Mouse (Mus musculus) kidney, embryonic 15.5 days (tissue): ENCODE results near the gene Rpa1. TPM values are rescaled to one million over a fixed set of nuclear protein-coding genes. Genes with fewer than 3 reads are reported as not detected.
A peak's percentile ranks its signal among the peaks of the same experiment; 100 is the strongest.
"Not testable (repeated sequence)": the region's sequence is repeated elsewhere in the genome, so short reads cannot be mapped to it uniquely, and the experiment has no call there.

ENCODE experiments used
- ATAC-seq: fragments of 200-750 bp; cut with Nextera tagmentation; replicated peaks from 2 replicates; pipeline ENCODE4 v1.8.0; 2017; ENCODE audit warnings: moderate TSS enrichment; ENCODE audit not compliant: low FRiP score
- H3K27ac ChIP-seq: fragments of 300-500 bp; sonication (generic); 2 replicates; pipeline ENCODE4 v1.5.1; 2015; ENCODE audit warnings: mild to moderate bottlenecking, inconsistent platforms
- H3K27me3 ChIP-seq: fragments of 300-500 bp; sonication (generic); 2 replicates; pipeline ENCODE4 v1.6.1; 2015; ENCODE audit warnings: inconsistent platforms
- H3K36me3 ChIP-seq: fragments of 300-500 bp; sonication (generic); 2 replicates; pipeline ENCODE4 v1.6.1; 2015; ENCODE audit warnings: inconsistent platforms
- H3K4me1 ChIP-seq: fragments of 300-500 bp; sonication (generic); 2 replicates; pipeline ENCODE4 v1.6.1; 2015; ENCODE audit warnings: inconsistent platforms
- H3K4me2 ChIP-seq: fragments of 300-500 bp; sonication (generic); 2 replicates; pipeline ENCODE4 v1.6.1; 2015; ENCODE audit warnings: moderate library complexity, mild to moderate bottlenecking, inconsistent platforms
- H3K4me3 ChIP-seq: fragments of 300-500 bp; sonication (generic); replicated peaks from 2 replicates; pipeline ENCODE4 v1.5.1; 2015; ENCODE audit warnings: mild to moderate bottlenecking, inconsistent platforms
- H3K9ac ChIP-seq: fragments of 300-500 bp; sonication (generic); 2 replicates; pipeline ENCODE4 v1.6.1; 2015; ENCODE audit warnings: mild to moderate bottlenecking, inconsistent platforms
- H3K9me3 ChIP-seq: fragments of 300-500 bp; sonication (generic); replicated peaks from 2 replicates; pipeline ENCODE4 v1.6.1; 2016; ENCODE audit warnings: inconsistent platforms
- whole genome bisulfite sequencing: fragments of 180-500 bp; shearing (Covaris S2); methylation state at CpG from one replicate; pipeline ENCODE4 v1.1.7; 2015; ENCODE audit warnings: mixed read lengths; 5-methylcytosine and 5-hydroxymethylcytosine counted together
- polyA plus RNA-seq: library from polyadenylated mRNA; unstranded; fragments of >200 nt; fragmentation: Nextera tagmentation; extraction: Ambion mirVana; gene quantifications from 2 replicates; pipeline ENCODE4 v1.2.1, GENCODE M21; 2015

Gene Rpa1
- polyA plus RNA-seq, 1 experiment from 2014 or later, result 128 TPM

- no peak overlapping the region for H3K4me2 ChIP-seq
- H3K4me3 ChIP-seq, result no peak overlapping the region
- 0 out of 2 replicates have a peak, but pooled peaks cover 2% of the 10 kb centered on the region for H3K4me1 ChIP-seq
- no peak overlapping the region for H3K27ac ChIP-seq
- peaks cover 49% of the 10 kb centered on the region for H3K36me3 ChIP-seq
- H3K27me3 ChIP-seq, result no peaks in the 10 kb centered on the region
- no peak overlapping the region for H3K9ac ChIP-seq
- no peaks in the 10 kb centered on the region for H3K9me3 ChIP-seq
- 69% methylated on average over 14 of the region's 14 CpGs for WGBS
- no peak for ATAC-seq
These were observed 29.5 kb downstream of the Rpa1 start for GRCm38 (mm10) chr11:75318351-75319221.

- Histone ChIP-seq H3K27ac (no peak overlapping the region), H3K4me3 (no peak overlapping the region), H3K9ac (no peak overlapping the region), H3K4me1 (peaks cover 9% of the 10 kb centered on the region), H3K4me2 (no peak overlapping the region), H3K27me3 (no peaks in the 10 kb centered on the region), H3K36me3 (peaks cover 95% of the 10 kb centered on the region), H3K9me3 (no peaks in the 10 kb centered on the region)
- 82% methylated on average over 8 of the region's 8 CpGs for WGBS
- ATAC-seq, result no peak
These were observed 34.3 kb downstream of the Rpa1 start for GRCm38 (mm10) chr11:75313834-75314233.

GRCm38 (mm10) chr11:75311751-75312150 is 36.4 kb downstream of the Rpa1 start:
- H3K9ac ChIP-seq, result no peak overlapping the region
- H3K4me3 ChIP-seq, result no peak overlapping the region
- peaks cover 96% of the 10 kb centered on the region for H3K36me3 ChIP-seq
- WGBS, result 86% methylated on average over 6 of the region's 6 CpGs
- no peaks in the 10 kb centered on the region for H3K9me3 ChIP-seq
- H3K27me3 ChIP-seq, result no peaks in the 10 kb centered on the region
- H3K4me1 ChIP-seq, result peaks cover 9% of the 10 kb centered on the region
- no peak overlapping the region for H3K4me2 ChIP-seq
- no peak for ATAC-seq
- H3K27ac ChIP-seq, result no peak overlapping the region

GRCm38 (mm10) chr11:75310813-75311212 is 37.3 kb downstream of the Rpa1 start:
- H3K4me1 ChIP-seq, result peaks cover 9% of the 10 kb centered on the region
- 44% methylated on average over 8 of the region's 8 CpGs for WGBS
- H3K27me3 ChIP-seq, result no peaks in the 10 kb centered on the region
- peak; percentile 74 for ATAC-seq
- no peak overlapping the region for H3K9ac ChIP-seq
- peaks cover 97% of the 10 kb centered on the region for H3K36me3 ChIP-seq
- no peaks in the 10 kb centered on the region for H3K9me3 ChIP-seq
- no peak overlapping the region for H3K4me2 ChIP-seq
- H3K27ac ChIP-seq, result no peak overlapping the region
- H3K4me3 ChIP-seq, result no peak overlapping the region

GRCm38 (mm10) chr11:75308650-75309049 is 39.5 kb downstream of the Rpa1 start:
- no peaks in the 10 kb centered on the region for H3K9me3 ChIP-seq
- H3K27me3 ChIP-seq, result no peaks in the 10 kb centered on the region
- no peak for ATAC-seq
- H3K4me1 ChIP-seq, result peaks cover 9% of the 10 kb centered on the region
- H3K4me3 ChIP-seq, result no peak overlapping the region
- no peak overlapping the region for H3K4me2 ChIP-seq
- peak overlapping the region; percentile 3; the same call in 1 of the 2 replicates for H3K27ac ChIP-seq
- H3K36me3 ChIP-seq, result peaks cover 95% of the 10 kb centered on the region
- 83% methylated on average over 4 of the region's 4 CpGs for WGBS
- H3K9ac ChIP-seq, result no peak overlapping the region

GRCm38 (mm10) chr11:75304797-75305196 is 43.3 kb downstream of the Rpa1 start:
- no peak for ATAC-seq
- Histone ChIP-seq H3K36me3 (peaks cover 95% of the 10 kb centered on the region), H3K4me3 (no peak overlapping the region), H3K9me3 (no peaks in the 10 kb centered on the region), H3K4me1 (no peaks in the 10 kb centered on the region), H3K9ac (no peak overlapping the region), H3K27ac (no peak overlapping the region), H3K27me3 (no peaks in the 10 kb centered on the region), H3K4me2 (no peak overlapping the region)
- WGBS, result 80% methylated on average over 9 of the region's 9 CpGs

GRCm38 (mm10) chr11:75300954-75301353 is 47.2 kb downstream of the Rpa1 start:
- Histone ChIP-seq H3K9me3 (no peaks in the 10 kb centered on the region), H3K4me2 (no peak overlapping the region), H3K9ac (no peak overlapping the region), H3K4me3 (no peak overlapping the region), H3K27ac (0 out of 2 replicates have a peak overlapping the region, but pooled peaks have one; percentile 11), H3K27me3 (no peaks in the 10 kb centered on the region), H3K4me1 (peaks cover 16% of the 10 kb centered on the region), H3K36me3 (peaks cover 64% of the 10 kb centered on the region)
- 81% methylated on average over 9 of the region's 9 CpGs for WGBS
- ATAC-seq, result no peak

- ATAC-seq, result no peak
- Histone ChIP-seq H3K9me3 (no peaks in the 10 kb centered on the region), H3K9ac (no peak overlapping the region), H3K4me2 (no peak overlapping the region), H3K27ac (no peak overlapping the region), H3K4me1 (peaks cover 17% of the 10 kb centered on the region), H3K27me3 (0 out of 2 replicates have a peak, but pooled peaks cover 1% of the 10 kb centered on the region), H3K36me3 (peaks cover 52% of the 10 kb centered on the region), H3K4me3 (no peak overlapping the region)
- WGBS, result 85% methylated on average over 10 of the region's 10 CpGs
These were observed 48.3 kb downstream of the Rpa1 start for GRCm38 (mm10) chr11:75299786-75300185.

GRCm38 (mm10) chr11:75298491-75298890 is 49.6 kb downstream of the Rpa1 start:
- no peak for ATAC-seq
- H3K4me3 ChIP-seq, result no peak overlapping the region
- 27% methylated on average over 11 of the region's 11 CpGs for WGBS
- H3K9ac ChIP-seq, result no peak overlapping the region
- peaks cover 30% of the 10 kb centered on the region for H3K4me1 ChIP-seq
- no peak overlapping the region for H3K4me2 ChIP-seq
- no peak overlapping the region for H3K27ac ChIP-seq
- H3K9me3 ChIP-seq, result no peaks in the 10 kb centered on the region
- peaks cover 10% of the 10 kb centered on the region for H3K27me3 ChIP-seq
- peaks cover 43% of the 10 kb centered on the region for H3K36me3 ChIP-seq

GRCm38 (mm10) chr11:75297631-75298030 is 50.5 kb downstream of the Rpa1 start:
- WGBS, result 66% methylated on average over 9 of the region's 9 CpGs
- Histone ChIP-seq H3K4me2 (no peak overlapping the region), H3K9me3 (no peaks in the 10 kb centered on the region), H3K4me3 (no peak overlapping the region), H3K9ac (no peak overlapping the region), H3K36me3 (peaks cover 35% of the 10 kb centered on the region), H3K27ac (no peak overlapping the region), H3K4me1 (peaks cover 31% of the 10 kb centered on the region), H3K27me3 (peaks cover 19% of the 10 kb centered on the region)
- no peak for ATAC-seq

GRCm38 (mm10) chr11:75296406-75297005 is 51.6 kb downstream of the Rpa1 start:
- H3K9ac ChIP-seq, result no peak overlapping the region
- H3K4me2 ChIP-seq, result no peak overlapping the region
- H3K4me1 ChIP-seq, result peaks cover 39% of the 10 kb centered on the region
- no peaks in the 10 kb centered on the region for H3K9me3 ChIP-seq
- no peak overlapping the region for H3K4me3 ChIP-seq
- peaks cover 30% of the 10 kb centered on the region for H3K27me3 ChIP-seq
- ATAC-seq, result no peak
- H3K36me3 ChIP-seq, result peaks cover 23% of the 10 kb centered on the region
- no peak overlapping the region for H3K27ac ChIP-seq
- 79% methylated on average over 9 of the region's 9 CpGs for WGBS

GRCm38 (mm10) chr11:75295534-75295933 is 52.6 kb downstream of the Rpa1 start:
- not testable (repeated sequence) for H3K27ac ChIP-seq, H3K4me3 ChIP-seq, ATAC-seq, H3K9me3 ChIP-seq, H3K9ac ChIP-seq, H3K4me2 ChIP-seq
- 81% methylated on average over 5 of the region's 5 CpGs for WGBS
- Histone ChIP-seq H3K27me3 (peaks cover 35% of the 10 kb centered on the region), H3K4me1 (peaks cover 48% of the 10 kb centered on the region), H3K36me3 (peaks cover 14% of the 10 kb centered on the region; the same call in 1 of the 2 replicates)
